Mouse (Mus musculus) kidney, embryonic 14.5 days (tissue): ENCODE measurements around the gene Spop. TPM values are rescaled to one million over a fixed set of nuclear protein-coding genes. Genes with fewer than 3 reads are reported as not detected.

Source experiments
- ATAC-seq: fragments of 200-750 bp; cut with Nextera tagmentation; 2 replicates; pipeline ENCODE4 v1.8.0; 2017; ENCODE audit warnings: moderate number of reproducible peaks, mild to moderate bottlenecking, moderate TSS enrichment, moderate library complexity; ENCODE audit not compliant: low FRiP score, low TSS enrichment
- H3K27ac ChIP-seq: fragments of 300-500 bp; sonication (generic); 2 replicates; pipeline ENCODE4 v1.5.1; 2014; ENCODE audit warnings: low read depth, mild to moderate bottlenecking, low read length, moderate library complexity, mixed read lengths
- H3K27me3 ChIP-seq: fragments of 300-500 bp; sonication (generic); 2 replicates; pipeline ENCODE4 v1.6.1; 2014; ENCODE audit warnings: mild to moderate bottlenecking, low read length; ENCODE audit not compliant: control insufficient read depth, insufficient read depth
- H3K36me3 ChIP-seq: fragments of 300-500 bp; sonication (generic); 2 replicates; pipeline ENCODE4 v1.6.1; 2014; ENCODE audit warnings: low read length, mixed read lengths; ENCODE audit not compliant: control insufficient read depth, insufficient read depth
- H3K4me1 ChIP-seq: fragments of 300-500 bp; sonication (generic); 2 replicates; pipeline ENCODE4 v1.6.1; 2014; ENCODE audit warnings: low read length, mixed read lengths; ENCODE audit not compliant: control insufficient read depth, insufficient read depth
- H3K4me2 ChIP-seq: fragments of 300-500 bp; sonication (generic); replicated peaks from 2 replicates; pipeline ENCODE4 v1.6.1; 2014; ENCODE audit warnings: low read depth, mild to moderate bottlenecking, low read length
- H3K4me3 ChIP-seq: fragments of 300-500 bp; sonication (generic); 2 replicates; pipeline ENCODE4 v1.5.1; 2014; ENCODE audit warnings: mild to moderate bottlenecking, low read length
- H3K9ac ChIP-seq: fragments of 300-500 bp; sonication (generic); 2 replicates; pipeline ENCODE4 v1.6.1; 2014; ENCODE audit warnings: low read depth, mild to moderate bottlenecking, low read length, moderate library complexity
- H3K9me3 ChIP-seq: fragments of 300-500 bp; sonication (generic); 2 replicates; pipeline ENCODE4 v1.6.1; 2016; ENCODE audit warnings: low read length; ENCODE audit not compliant: control insufficient read depth
- WGBS: fragments of 180-500 bp; shearing (Covaris S2); extraction: QIAGEN DNeasy Blood & Tissue Kit; methylation state at CpG from one replicate; pipeline ENCODE4 v1.1.7; 2014; 5-methylcytosine and 5-hydroxymethylcytosine counted together
- polyA plus RNA-seq: library from polyadenylated mRNA; unstranded; fragments of >200 nt; fragmentation: Nextera tagmentation; extraction: Ambion mirVana; gene quantifications from 2 replicates; pipeline ENCODE4 v1.2.1, GENCODE M21; 2014

The Spop gene
- polyA plus RNA-seq, 1 experiment from 2014 or later = 112 TPM

DNA sequence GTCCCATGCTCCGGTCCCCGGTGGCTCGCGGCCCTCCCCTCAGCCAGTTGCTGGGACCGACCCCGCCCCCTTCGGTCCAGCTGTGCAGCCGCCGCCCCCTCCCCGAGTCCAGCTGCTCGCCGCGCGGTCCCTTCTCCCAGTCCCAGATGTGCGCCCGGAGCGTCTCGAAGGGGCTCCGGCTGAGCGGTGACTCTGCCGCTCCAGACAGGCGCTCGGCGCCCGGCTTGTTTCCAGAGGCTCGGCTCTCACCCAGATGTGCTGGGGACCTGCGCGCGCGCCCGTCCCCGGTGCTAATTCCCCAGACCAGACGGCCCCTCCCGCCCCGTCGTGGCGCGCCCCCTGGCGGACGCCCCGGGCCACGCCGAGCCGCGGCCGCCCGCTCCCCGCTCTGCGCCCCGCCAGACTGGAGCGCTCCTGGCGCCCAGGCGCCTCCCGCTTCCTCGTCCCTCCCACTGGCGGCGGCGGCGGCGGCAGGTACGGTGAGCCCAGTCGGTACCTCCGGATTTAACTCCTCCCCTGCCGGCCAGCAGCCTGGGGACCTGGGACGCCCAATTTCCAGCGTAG is 100.5 kb downstream of the Spop start, which contains the start of gene Nxph3:
Nxph3 (minus strand) TSS at position 273 of the 564 bp plus-strand sequence.
- Histone ChIP-seq H3K4me3 (peak within 1 kb of the TSS; percentile 57), H3K9ac (peak within 1 kb of the TSS; percentile 56), H3K36me3 (no peaks in the 10 kb centered on the region), H3K4me1 (peaks cover 21% of the 10 kb centered on the region), H3K27ac (no peak within 1 kb of the TSS), H3K9me3 (no peaks in the 10 kb centered on the region), H3K27me3 (peaks cover 36% of the 10 kb centered on the region), H3K4me2 (peak within 1 kb of the TSS; percentile 97)
- under 1% methylated on average over 60 of the region's 66 CpGs for WGBS
- ATAC-seq = peak; percentile 46

DNA sequence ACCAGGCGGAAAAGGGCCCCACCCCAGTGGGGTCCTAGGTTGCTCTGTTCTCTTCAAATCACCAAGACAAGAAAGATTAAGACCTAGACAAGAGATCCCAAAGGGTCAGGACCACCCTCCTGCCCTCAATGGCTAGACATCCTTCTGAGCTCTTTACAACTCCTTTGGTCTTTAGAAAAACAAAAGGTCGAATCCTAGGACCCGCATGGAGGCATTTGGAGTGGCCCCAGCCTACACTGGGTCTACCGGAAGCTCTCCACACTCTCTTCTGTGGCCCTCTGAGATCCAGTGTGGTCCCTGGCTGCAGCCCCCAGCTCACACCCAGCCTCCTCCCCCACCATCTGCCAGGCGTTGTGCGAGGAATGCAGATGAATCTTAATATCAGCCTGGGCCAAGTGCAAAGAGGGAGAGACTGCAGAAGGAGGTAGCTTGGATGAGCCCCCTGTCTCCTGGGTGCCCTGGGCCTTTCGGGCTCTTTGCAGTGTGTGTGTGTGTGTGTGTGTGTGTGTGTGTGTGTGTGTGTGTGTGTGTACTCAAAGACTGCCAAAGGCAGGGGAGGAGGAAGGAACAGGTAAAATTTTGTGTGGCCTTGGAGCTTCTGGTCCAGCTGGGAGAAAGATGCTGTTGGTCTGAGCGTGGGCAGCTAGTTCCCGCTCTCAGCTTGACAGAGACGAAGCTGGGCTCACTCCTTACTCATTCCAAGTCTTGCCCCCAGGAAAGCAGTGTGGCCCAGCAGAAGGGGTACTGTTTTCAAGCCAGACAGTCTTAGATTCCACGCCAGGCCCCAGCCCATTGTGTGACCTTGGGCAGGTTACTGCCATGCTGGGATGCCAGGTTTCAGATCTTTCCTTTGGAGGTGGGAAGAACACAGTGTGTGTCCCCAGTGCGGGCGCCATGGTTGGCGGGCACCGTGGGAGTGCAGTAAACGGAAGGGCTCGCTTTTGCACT is 101.8 kb downstream of the Spop start:
- H3K27me3 ChIP-seq = peaks cover 36% of the 10 kb centered on the region
- peaks cover 21% of the 10 kb centered on the region for H3K4me1 ChIP-seq
- no peak overlapping the region for H3K27ac ChIP-seq
- H3K4me3 ChIP-seq = no peak overlapping the region
- H3K4me2 ChIP-seq = no peak overlapping the region
- ATAC-seq = no peak
- no peaks in the 10 kb centered on the region for H3K9me3 ChIP-seq
- no peaks in the 10 kb centered on the region for H3K36me3 ChIP-seq
- WGBS = 30% methylated on average over 17 of the region's 17 CpGs
- no peak overlapping the region for H3K9ac ChIP-seq

DNA sequence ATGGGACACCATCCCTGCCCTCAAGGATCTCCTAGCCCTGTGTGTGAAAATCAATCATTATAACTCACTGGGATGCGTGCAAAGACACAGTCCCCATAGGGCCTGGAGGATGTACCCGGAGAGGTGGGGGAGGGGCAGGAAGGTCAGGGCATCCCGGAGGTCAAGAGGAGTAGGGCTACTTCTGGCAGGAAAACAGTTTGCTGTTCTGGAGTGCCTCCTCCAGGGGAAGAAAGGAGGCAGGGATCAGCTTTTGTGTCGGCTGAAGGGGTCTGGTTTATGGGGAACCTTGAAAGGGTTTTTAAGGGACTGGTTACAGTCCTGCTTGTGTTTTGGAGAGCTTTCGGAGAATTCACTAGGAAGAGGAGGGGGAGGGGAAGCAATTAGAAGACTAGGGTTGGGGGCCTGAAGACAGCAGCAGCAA is 102.6 kb downstream of the Spop start:
- H3K27me3 ChIP-seq = peaks cover 33% of the 10 kb centered on the region
- no peaks in the 10 kb centered on the region for H3K36me3 ChIP-seq
- H3K4me1 ChIP-seq = peaks cover 21% of the 10 kb centered on the region
- no peaks in the 10 kb centered on the region for H3K9me3 ChIP-seq
- no peak overlapping the region for H3K4me2 ChIP-seq
- no peak overlapping the region for H3K4me3 ChIP-seq
- no peak for ATAC-seq
- no peak overlapping the region for H3K9ac ChIP-seq
- WGBS = 2% methylated on average over 5 of the region's 5 CpGs
- H3K27ac ChIP-seq = no peak overlapping the region

DNA sequence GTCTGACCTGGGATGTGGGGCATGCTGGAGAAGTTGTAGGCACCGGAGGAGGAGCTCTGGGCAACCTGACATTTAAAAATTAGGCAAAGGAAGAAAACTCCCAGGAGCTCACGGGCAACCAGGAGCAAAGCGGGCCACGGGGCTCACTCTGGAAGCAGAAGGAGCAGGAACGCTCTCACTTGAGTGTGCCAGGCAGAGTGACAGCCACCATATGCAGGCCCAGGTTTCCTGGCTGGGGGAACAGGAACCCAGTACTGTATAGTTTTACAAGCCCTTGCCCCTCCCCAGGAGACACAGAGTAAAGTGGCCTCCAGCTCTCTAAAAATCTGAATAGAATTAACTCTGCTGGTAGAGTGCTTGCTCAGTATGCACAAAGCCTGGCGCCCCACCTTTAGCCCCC is 103.3 kb downstream of the Spop start:
- Histone ChIP-seq H3K4me1 (peaks cover 21% of the 10 kb centered on the region), H3K27ac (no peak overlapping the region), H3K4me2 (no peak overlapping the region)

DNA sequence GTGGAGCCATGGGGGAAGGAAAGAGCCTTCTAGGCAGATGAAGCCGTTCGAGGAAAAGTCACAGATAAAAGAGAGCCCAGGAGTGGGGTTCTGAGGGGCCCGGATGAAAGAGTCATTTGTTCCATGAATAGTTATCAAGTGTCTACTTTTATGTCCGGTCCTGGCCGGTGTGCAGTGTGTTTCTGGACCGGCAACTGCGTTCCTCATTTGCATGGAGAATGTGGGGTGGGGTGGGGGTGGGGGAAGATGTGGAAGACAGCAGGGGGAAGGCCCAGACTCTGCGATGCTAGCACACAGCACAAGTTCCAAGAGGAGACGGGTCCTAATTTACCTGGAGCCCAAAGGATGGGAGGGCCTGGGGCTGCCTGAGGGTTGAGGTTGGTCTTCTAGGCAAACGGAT is 105.4 kb downstream of the Spop start:
- Histone ChIP-seq H3K4me3 (no peak overlapping the region), H3K27me3 (peaks cover 9% of the 10 kb centered on the region), H3K27ac (no peak overlapping the region), H3K9me3 (no peaks in the 10 kb centered on the region), H3K4me2 (no peak overlapping the region), H3K4me1 (peaks cover 18% of the 10 kb centered on the region), H3K36me3 (no peaks in the 10 kb centered on the region), H3K9ac (no peak overlapping the region)
- WGBS = 70% methylated on average over 10 of the region's 10 CpGs
- no peak for ATAC-seq

More for the DNA sequence above, 103.3 kb downstream of the Spop start:
- H3K9me3 ChIP-seq = no peaks in the 10 kb centered on the region
- no peaks in the 10 kb centered on the region for H3K36me3 ChIP-seq
- no peak overlapping the region for H3K9ac ChIP-seq
- no peak overlapping the region for H3K4me3 ChIP-seq
- 37% methylated on average over 6 of the region's 6 CpGs for whole genome bisulfite sequencing
- ATAC-seq = no peak
- H3K27me3 ChIP-seq = peaks cover 30% of the 10 kb centered on the region

DNA sequence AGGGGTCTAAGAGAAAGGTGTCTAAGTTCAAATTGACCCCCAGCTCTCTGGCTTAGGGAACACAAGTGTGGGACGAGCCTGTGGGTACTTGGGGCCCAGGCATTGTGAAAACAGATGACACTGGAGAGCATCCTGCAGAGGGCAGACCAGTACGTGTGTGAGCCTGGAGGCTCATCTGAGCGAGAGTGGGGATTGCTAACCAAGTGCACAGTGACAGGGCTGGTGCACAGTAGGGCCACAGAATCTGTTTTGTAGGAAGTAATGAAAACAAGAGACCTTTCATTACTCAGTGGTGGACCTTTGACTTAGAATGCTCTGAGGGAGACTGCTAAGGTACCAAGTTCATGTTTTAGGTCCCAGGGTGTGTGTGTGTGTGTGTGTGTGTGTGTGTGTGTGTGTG is 106.1 kb downstream of the Spop start:
- no peak for ATAC-seq
- 68% methylated on average over 3 of the region's 3 CpGs for WGBS
- Histone ChIP-seq H3K9ac (no peak overlapping the region), H3K27me3 (peaks cover 6% of the 10 kb centered on the region; the same call in 1 of the 2 replicates), H3K4me1 (peaks cover 14% of the 10 kb centered on the region), H3K27ac (no peak overlapping the region), H3K36me3 (no peaks in the 10 kb centered on the region), H3K4me2 (no peak overlapping the region), H3K4me3 (no peak overlapping the region), H3K9me3 (no peaks in the 10 kb centered on the region)

DNA sequence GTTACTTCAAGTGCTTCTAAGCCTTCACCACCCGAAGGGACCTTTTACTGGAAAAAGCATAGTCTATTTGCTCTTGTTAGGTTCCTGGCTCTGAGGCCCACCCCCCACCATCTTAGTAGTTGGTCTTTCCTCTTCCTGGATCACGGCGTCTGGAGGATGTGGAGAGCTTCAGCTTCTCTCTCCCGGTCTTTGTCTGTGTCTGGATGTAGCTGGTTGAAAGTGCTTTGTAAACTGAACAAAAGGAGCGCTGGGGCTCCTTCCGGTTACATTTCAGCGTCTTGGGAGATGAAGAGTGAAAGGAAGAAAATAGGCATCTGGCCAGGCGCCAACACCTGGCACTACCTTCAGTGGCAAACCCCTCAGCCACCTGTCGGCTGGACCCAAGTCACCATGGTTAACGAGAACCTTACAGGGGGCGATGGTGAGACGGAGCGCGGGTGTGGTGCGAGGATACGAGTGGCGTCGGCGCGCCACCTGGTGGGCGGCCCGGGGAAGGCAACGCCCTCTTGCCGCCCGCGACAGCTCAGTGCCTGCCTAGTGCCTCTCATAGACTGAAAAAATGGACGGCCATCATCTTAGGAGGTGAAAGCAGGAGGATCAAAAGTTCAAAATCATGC is 106.7 kb downstream of the Spop start:
- H3K27ac ChIP-seq = no peak overlapping the region
- H3K9ac ChIP-seq = 0 out of 2 replicates have a peak overlapping the region, but pooled peaks have one; percentile 7
- H3K4me3 ChIP-seq = no peak overlapping the region
- 8% methylated on average over 27 of the region's 27 CpGs for WGBS
- no peaks in the 10 kb centered on the region for H3K36me3 ChIP-seq
- no peaks in the 10 kb centered on the region for H3K9me3 ChIP-seq
- 0 out of 2 replicates have a peak, but pooled peaks cover under 1% of the 10 kb centered on the region for H3K27me3 ChIP-seq
- peaks cover 12% of the 10 kb centered on the region for H3K4me1 ChIP-seq
- ATAC-seq = peak; percentile 47
- H3K4me2 ChIP-seq = peak overlapping the region; percentile 33

DNA sequence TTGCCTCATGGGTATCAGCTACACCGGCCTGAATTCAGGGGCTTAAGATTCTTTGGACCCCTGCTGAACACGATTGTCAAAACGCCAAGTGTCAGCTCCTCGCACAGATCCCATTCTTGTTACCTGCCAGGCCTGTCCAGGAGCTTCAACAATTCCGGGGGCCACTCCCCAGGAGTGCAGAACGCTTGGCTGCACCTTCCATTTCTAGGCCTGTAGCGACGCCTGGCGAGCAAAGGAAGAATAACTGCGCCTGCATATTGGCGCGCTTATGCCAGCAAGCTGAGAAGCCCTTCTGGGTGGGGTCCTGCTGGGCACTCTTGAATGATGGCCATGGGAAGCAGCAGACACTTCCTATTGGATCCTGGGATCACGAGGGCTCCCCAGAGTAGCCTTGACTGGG is 107.7 kb downstream of the Spop start:
- Histone ChIP-seq H3K4me1 (peaks cover 7% of the 10 kb centered on the region; the same call in 1 of the 2 replicates), H3K27me3 (no peaks in the 10 kb centered on the region), H3K4me2 (peak overlapping the region; percentile 32), H3K9ac (no peak overlapping the region), H3K9me3 (no peaks in the 10 kb centered on the region), H3K27ac (no peak overlapping the region), H3K36me3 (no peaks in the 10 kb centered on the region), H3K4me3 (peak overlapping the region; percentile 3)
- ATAC-seq = peak; percentile 59
- 1% methylated on average over 13 of the region's 13 CpGs for WGBS
